Comparison of ENCODE assay signal across 18 mouse cellular contexts in the genomic region with DNA sequence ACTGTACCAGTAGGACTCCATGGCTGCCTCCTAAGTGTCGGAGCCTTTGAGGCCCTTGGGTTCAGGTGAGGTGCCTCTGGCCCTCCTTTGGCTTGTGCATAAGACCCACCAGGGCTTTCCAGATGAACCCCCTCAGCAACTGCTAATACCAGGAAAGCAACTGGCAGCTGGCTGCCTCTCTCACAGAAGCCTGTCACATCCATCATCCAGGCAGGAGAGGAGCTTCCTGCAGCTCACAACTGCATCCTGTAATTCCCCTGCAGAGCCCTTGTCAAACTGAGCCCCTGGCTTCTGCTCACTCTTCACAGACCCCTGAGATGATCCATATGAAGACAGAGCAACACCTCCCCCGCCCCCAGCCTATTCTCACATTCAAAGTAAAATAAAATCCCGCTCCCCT. TPM values are rescaled to one million over a fixed set of nuclear protein-coding genes. Genes with fewer than 3 reads are reported as not detected.
DNase-seq lines count a peak whose midpoint lies in the region; ATAC-seq lines count a peak whose summit lies in the region.
"Had no signal": no experiment of that assay in that cellular context is flagged by ENCODE, and none has a peak within 500 bp of the region (broad histone marks: within the 10 kb centered on the region; RNA-seq: fewer than 3 reads in every experiment).

No protein-coding gene starts in this region.

- H3K27me3 ChIP-seq in kidney, embryonic 16.5 days (ENCODE audit: insufficient read depth, low read length), result no peaks in the 10 kb centered on the region
- H3K27me3 ChIP-seq in embryonic facial prominence, embryonic 14.5 days (replicated peaks; ENCODE audit: control insufficient read depth, insufficient read depth, low read length), result no peaks in the 10 kb centered on the region
- H3K27me3 ChIP-seq in forebrain, embryonic 15.5 days, result no peaks in the 10 kb centered on the region
- peaks cover 22% of the 10 kb centered on the region for H3K27me3 ChIP-seq in limb, embryonic 10.5 days (ENCODE audit: low read depth, poor library complexity, severe bottlenecking)
- H3K27me3 ChIP-seq: CH12.LX; embryonic facial prominence, embryonic 15.5 days; limb, embryonic 12.5 days; Patski had no signal

- H3K9ac ChIP-seq in kidney, embryonic 16.5 days (replicated peaks; ENCODE audit: low read length), result no peak overlapping the region
- no peak overlapping the region for H3K9ac ChIP-seq in embryonic facial prominence, embryonic 14.5 days (ENCODE audit: low read depth, low read length)
- H3K9ac ChIP-seq in forebrain, embryonic 15.5 days (replicated peaks), result no peak overlapping the region
- H3K9ac ChIP-seq: embryonic facial prominence, embryonic 15.5 days; limb, embryonic 12.5 days had no signal

- no peaks in the 10 kb centered on the region for H3K9me3 ChIP-seq in kidney, embryonic 16.5 days (ENCODE audit: low read length)
- H3K9me3 ChIP-seq in embryonic facial prominence, embryonic 14.5 days (ENCODE audit: control insufficient read depth, low read length), result no peaks in the 10 kb centered on the region
- H3K9me3 ChIP-seq in forebrain, embryonic 15.5 days, result no peaks in the 10 kb centered on the region
- no peaks in the 10 kb centered on the region for H3K9me3 ChIP-seq in limb, embryonic 10.5 days (replicated peaks)
- H3K9me3 ChIP-seq: embryonic facial prominence, embryonic 15.5 days; limb, embryonic 12.5 days had no signal

- no peak overlapping the region for H3K4me3 ChIP-seq in kidney, embryonic 16.5 days (ENCODE audit: low read length)
- H3K4me3 ChIP-seq in embryonic facial prominence, embryonic 14.5 days (ENCODE audit: low read depth, low read length), result no peak overlapping the region
- H3K4me3 ChIP-seq in forebrain, embryonic 15.5 days, result no peak overlapping the region
- no peak overlapping the region for H3K4me3 ChIP-seq in limb, embryonic 10.5 days
- H3K4me3 ChIP-seq: embryonic facial prominence, embryonic 15.5 days; heart, adult 2 months; limb, embryonic 12.5 days; myocyte had no signal

- H3K36me3 ChIP-seq in kidney, embryonic 16.5 days (ENCODE audit: insufficient read depth, low read length), result no peaks in the 10 kb centered on the region
- no peaks in the 10 kb centered on the region for H3K36me3 ChIP-seq in embryonic facial prominence, embryonic 14.5 days (ENCODE audit: control insufficient read depth, insufficient read depth, low read length)
- H3K36me3 ChIP-seq in forebrain, embryonic 15.5 days, result no peaks in the 10 kb centered on the region
- no peaks in the 10 kb centered on the region for H3K36me3 ChIP-seq in limb, embryonic 10.5 days
- H3K36me3 ChIP-seq: embryonic facial prominence, embryonic 15.5 days; limb, embryonic 12.5 days had no signal

- H3K27ac ChIP-seq in kidney, embryonic 16.5 days (ENCODE audit: low read length), result peak overlapping the region; percentile 16; the same call in 1 of the 2 replicates
- no peak overlapping the region for H3K27ac ChIP-seq in embryonic facial prominence, embryonic 14.5 days (replicated peaks; ENCODE audit: low read depth, low read length)
- peak overlapping the region; percentile 47; the same call in 1 of the 2 replicates for H3K27ac ChIP-seq in forebrain, embryonic 15.5 days (replicated peaks)
- H3K27ac ChIP-seq in limb, embryonic 10.5 days, result peak overlapping the region; percentile 70
- H3K27ac ChIP-seq: embryonic facial prominence, embryonic 15.5 days; heart, adult 2 months; limb, embryonic 12.5 days had no signal

- H3K4me2 ChIP-seq in kidney, embryonic 16.5 days (replicated peaks; ENCODE audit: low read depth, low read length), result no peak overlapping the region
- H3K4me2 ChIP-seq in embryonic facial prominence, embryonic 14.5 days (ENCODE audit: low read depth, low read length), result no peak overlapping the region
- H3K4me2 ChIP-seq in forebrain, embryonic 15.5 days (replicated peaks), result no peak overlapping the region
- H3K4me2 ChIP-seq: embryonic facial prominence, embryonic 15.5 days; limb, embryonic 12.5 days had no signal

- peak; percentile 35; the same call in 1 of the 2 replicates for ATAC-seq in kidney, embryonic 16.5 days (ENCODE audit: low FRiP score, low TSS enrichment)
- ATAC-seq in embryonic facial prominence, embryonic 14.5 days (ENCODE audit: low read depth), result no peak
- ATAC-seq in forebrain, embryonic 15.5 days (replicated peaks), result no peak
- ATAC-seq: Patski had no signal

- whole genome bisulfite sequencing in kidney, embryonic 16.5 days, result 42% methylated on average over 3 of the region's 3 CpGs
- 54% methylated on average over 3 of the region's 3 CpGs for WGBS in embryonic facial prominence, embryonic 14.5 days
- 91% methylated on average over 3 of the region's 3 CpGs for WGBS in forebrain, embryonic 15.5 days
- 17% methylated on average over 3 of the region's 3 CpGs for WGBS in limb, embryonic 10.5 days

- H3K4me1 ChIP-seq in kidney, embryonic 16.5 days (ENCODE audit: insufficient read depth, low read length), result peaks cover 39% of the 10 kb centered on the region
- peaks cover 21% of the 10 kb centered on the region for H3K4me1 ChIP-seq in embryonic facial prominence, embryonic 14.5 days (ENCODE audit: control insufficient read depth, insufficient read depth, low read length)
- H3K4me1 ChIP-seq in forebrain, embryonic 15.5 days, result peaks cover 20% of the 10 kb centered on the region
- peaks cover 68% of the 10 kb centered on the region for H3K4me1 ChIP-seq in limb, embryonic 10.5 days

- DNase-seq in kidney, postnatal 10 days, result no peak
- peak; percentile 35 for DNase-seq in embryonic facial prominence, embryonic 14.5 days (ENCODE audit: low spot score)
- peak; percentile 30 for DNase-seq in limb, embryonic 10.5 days (ENCODE audit: low spot score)
- no peak for DNase-seq in retina, postnatal 1 day
- DNase-seq in cerebellum, adult 11-12 months, result no peak
- DNase-seq in MN1 (ENCODE audit: low spot score), result no peak
- DNase-seq: cerebellum, postnatal 10 days; heart, adult 2 months; heart, postnatal 14 days; lung, postnatal 14 days; right cerebral cortex, adult 18-20 months had no signal

RNA-seq across cellular contexts. Expression of gene Ier5, which starts 21.8 kb away (rescaled TPM):
- polyA plus RNA-seq in kidney, embryonic 16.5 days (2015; fragmentation: Nextera tagmentation; extraction: Ambion mirVana), result 4.4 and 5.3 TPM in 2 replicates
- 9.9 and 11.0 TPM in 2 replicates for polyA plus RNA-seq in embryonic facial prominence, embryonic 14.5 days (2014; fragmentation: Nextera tagmentation; extraction: Ambion mirVana)
- polyA plus RNA-seq in forebrain, embryonic 15.5 days (2015; fragmentation: Nextera tagmentation; extraction: Ambion mirVana), result 19.8 and 21.5 TPM in 2 replicates
- 4.5 and 6.9 TPM in 2 replicates for polyA plus RNA-seq in limb, embryonic 10.5 days (2016; fragmentation: Nextera tagmentation; extraction: Ambion mirVana)

Comparison
In these comparisons a context has a peak if more than half of its experiments do, and no peak if none do; other contexts are left out.
1. DNase-seq: peak in embryonic facial prominence, embryonic 14.5 days (single experiment) and limb, embryonic 10.5 days (single experiment); none in kidney, postnatal 10 days (single experiment), retina, postnatal 1 day (single experiment), cerebellum, adult 11-12 months (single experiment) and MN1 (single experiment).